Mouse (Mus musculus): Measurements from ENCODE around the gene Aph1a.
A peak's percentile ranks its signal among the peaks of the same experiment; 100 is the strongest.

Aph1a gene

DNA sequence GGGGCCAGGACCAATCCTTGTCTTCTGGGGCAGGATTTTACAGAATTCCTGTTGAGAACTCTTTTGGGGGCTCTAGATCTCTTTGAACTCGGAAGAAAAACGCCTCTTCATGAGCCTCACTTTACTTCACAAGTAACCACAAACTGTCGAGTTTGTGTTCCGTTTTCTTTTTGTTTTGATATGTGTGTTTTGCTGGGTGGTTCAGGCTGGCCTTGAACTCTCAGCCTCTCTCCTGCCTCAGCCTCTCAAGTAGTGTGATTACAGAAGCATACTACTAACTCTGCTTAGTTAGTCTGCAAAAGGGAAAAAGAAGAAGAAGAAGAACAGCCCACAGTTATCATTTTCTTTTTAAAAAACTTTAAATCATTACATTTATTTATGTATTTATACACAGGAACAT, 30.4 kb downstream of the Aph1a start:
- no peak for DNase-seq

DNA sequence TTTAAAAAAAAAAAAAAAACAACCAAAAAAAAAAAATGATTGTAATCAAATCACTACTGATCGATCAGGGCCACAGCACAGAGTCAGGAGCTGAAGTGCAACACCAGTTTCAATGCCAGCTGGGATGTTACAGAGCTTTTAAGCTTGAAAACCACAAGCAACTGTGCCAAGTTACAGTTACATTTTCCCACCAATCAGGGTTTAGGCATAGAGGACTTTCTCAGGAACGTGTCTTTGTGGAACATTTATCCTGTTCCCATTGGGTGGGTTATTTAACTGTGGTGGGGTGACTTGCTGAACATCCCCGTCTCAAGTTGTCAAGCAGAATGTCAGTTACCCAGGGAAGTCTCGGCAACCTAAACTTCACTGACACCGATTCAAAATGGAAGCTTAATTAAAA, 31.3 kb downstream of the Aph1a start:
- no peak for DNase-seq

DNA sequence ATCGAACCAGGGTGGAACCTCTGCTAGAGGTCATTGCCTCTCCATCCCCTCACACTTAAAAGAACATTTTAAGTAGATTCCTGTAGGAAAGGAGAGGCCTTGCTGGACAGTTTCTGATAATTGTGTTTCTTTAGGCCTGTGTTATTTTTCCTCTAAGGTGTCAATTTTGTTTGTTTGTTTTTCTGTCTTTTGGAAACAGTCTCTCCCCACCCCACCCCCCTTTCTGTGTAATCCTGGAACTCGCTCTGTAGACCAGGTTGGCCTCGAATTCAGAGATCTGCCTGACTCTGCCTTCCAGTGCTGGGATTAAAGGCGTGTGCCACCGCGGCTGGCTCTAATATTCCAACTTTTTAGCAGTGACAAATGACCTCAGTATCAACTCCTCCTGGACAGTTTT, 34.5 kb downstream of the Aph1a start:
- no peak for DNase-seq

DNA sequence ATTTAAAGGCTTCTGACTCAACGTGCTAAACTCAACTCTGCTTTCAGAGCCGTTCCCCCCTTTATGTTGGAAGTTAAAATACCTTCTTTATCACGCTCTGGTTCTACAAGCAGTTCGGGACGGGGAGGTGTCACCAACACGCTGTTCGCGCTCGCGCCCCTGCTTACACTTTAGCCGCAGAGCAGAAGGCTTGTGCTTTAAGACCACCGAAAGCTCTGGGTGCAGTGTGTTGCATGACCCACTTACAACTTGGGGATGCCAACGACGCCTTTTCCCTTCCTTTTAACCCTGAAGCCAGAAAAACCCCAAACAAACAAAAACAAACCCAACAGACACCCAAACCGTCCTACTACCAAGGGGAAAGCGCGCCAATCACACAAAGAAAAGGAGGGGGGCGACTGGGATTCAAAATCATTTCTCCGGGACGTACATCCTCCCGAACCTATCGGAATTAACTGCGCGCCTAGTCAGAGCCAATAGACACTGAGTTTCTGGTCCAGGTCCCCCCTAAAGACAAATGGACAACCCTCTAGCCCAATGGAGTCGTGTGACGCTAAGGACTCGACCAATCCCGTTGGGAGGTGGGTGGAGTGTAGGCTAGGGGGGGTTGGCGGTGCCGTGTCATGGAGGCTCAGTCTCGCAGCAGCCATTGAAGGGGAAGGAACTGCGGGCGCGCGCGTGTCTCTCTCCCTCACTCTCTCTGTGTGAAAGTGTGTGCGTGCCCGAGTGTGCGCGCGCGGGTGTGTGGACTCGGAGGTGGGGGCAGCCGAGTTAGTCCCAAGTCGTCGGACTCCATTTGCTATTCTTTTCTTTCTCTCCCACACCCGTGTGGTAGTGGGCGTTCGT, 35.1 kb downstream of the Aph1a start, which contains the start of gene Anp32e:
Gene Anp32e (plus strand): TSS at position 589 of the 846 bp plus-strand sequence.
- peak; percentile 97 for DNase-seq

DNA sequence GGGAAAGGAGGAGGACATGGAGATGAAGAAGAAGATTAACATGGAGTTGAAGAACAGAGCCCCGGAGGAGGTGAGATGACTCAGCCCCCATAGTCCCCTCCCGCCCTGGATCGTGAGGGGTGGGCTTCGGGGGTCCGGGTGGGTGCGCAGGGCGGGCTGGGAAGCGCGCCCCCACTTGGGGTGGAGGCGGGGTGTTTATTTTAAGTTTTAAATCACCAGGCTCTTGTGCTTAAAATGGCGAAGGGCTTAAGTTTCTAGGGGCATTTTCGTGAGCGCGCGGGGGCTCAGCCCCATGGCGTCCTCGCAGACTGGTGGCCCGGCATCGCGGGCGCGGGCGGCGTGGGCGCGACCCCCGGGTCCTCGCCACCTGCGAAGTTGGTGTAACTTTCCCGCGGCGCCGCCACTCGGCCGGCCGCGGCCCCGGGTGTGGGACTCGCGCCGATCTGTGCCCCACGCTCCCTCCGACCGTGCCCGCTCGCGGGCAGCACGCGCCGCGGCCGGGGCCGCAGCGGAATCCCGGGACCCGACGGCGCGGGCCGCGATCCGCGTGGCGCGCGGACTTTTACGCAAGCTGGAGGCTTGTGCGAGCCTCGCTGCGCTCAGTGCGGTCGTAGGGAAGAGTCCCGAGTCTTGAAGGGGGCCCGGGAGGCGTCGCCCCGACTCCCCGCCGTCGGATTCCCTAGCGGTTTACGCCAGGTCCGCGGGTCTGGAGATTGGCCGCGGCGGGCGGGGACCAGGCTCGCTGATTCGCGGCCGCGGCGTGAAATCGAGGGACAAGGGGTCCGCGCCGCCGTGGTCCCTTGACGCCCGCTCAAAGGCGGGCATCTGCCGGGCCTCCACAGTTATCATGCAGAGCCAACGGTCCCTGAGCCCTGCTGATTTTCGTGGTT, 36.1 kb downstream of the Aph1a start:
- DNase-seq: peak; percentile 46

DNA sequence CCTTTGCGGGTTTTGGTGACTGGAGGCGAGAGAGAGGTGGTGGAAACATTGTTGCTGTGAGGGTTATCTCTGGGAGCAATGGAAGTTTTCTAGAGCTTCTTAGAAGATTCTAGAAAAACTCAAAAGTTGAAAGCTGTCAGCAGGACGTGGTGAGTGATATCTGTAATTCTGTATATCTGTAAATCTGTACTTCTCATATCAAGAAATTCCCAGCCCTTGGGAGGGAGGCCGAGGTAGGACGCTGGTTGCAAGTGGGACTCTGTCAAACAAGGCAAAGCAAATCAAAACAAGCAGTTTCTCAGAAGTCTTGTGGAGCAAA, 36.7 kb downstream of the Aph1a start:
- DNase-seq: peak; percentile 7

- DNase-seq: no peak
Measured at GRCm38 (mm10) chr3:95931471-95931870, 37.7 kb downstream of the Aph1a start.

- DNase-seq: no peak
Measured at GRCm38 (mm10) chr3:95932157-95932556, 38.4 kb downstream of the Aph1a start.

DNA sequence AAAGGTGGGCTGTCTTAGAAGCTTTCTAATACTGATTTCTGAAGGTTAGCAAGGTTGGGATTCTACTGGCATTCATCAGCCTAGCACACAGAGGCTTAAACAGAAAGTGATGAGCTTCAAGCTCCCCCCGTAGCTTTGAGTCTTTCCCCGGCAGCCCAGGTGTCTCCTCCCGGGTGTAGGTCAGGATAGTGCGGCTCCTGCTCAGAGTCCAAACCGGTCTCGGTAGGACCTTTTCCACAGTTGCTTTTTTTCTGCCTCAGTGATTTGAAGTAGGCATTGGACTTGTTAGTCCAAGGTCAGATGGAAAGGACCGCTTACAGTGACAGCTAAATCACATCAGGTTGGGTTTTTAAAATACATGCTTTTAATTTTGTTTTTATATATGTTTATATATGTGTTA, 38.8 kb downstream of the Aph1a start:
- DNase-seq: no peak

DNA sequence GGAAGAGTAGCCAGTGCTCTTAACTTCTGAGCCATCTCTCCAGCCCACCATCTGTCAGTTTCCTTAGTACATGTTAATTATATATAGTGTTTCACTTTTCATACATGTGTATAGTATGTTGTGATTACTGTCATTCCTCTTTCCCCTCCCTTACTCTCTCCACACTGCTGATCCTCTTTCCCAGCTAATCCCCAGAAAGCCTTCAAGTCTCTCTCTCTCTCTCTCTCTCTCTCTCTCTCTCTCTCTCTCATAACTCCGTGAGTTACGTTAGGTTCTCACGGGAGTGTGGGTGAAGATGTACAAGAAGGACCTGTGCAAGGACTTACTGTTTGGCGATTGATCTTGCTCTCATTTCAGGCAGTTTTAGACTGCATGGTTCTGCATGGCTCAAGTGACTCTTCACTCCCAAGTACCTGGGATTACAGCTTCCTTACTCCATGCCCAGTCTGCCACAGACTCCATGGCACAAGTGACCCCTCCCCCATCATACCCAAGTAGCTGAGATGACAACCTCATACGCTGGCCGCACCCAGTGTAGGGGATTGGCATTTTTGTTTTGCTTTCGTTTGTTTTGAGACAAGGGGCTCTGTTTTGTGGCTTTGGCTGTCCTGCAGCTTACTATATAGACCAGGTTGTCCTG, 39.5 kb downstream of the Aph1a start:
- no peak for DNase-seq

- DNase-seq: no peak
Measured at GRCm38 (mm10) chr3:95934448-95934847, 40.7 kb downstream of the Aph1a start.

DNA sequence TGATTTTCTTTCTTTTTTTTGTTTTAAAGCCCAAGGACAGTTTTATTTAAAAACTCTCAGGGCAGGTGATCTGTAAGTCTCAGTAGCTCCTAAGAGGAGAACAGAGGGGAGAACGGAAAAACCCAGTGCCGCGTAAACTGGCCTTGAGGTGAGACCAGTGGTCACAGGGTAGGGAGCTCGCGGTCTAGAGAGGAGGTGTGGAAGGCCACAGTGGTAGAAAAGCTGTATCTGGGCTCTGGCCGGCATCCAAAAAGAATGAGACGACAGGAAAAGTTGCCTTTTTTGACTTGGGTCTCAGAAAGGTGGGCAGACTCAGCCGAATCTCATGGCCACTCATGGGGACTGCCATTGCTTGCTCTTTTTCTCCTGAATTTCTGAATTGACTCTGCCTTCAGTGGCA, 44.4 kb downstream of the Aph1a start:
- DNase-seq: no peak

DNA sequence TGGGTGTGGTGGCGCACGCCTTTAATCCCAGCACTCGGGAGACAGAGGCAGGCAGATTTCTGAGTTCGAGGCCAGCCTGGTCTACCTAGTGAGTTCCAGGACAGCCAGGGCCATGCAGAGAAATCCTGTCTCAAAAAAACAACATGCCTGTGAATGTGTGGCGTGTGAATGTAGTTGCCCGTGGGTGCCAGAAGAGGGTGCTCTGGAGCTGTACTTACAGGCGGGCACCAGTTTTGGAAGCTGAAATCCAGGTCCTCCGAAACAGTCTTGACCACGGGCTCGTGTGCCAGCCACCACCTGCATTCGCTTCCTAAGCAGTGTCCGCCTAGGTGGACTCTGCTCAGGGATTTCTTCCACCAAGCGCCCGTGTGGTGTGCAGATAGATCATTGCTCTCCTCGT, 45.1 kb downstream of the Aph1a start:
- peak; percentile 26 for DNase-seq

- no peak for DNase-seq
Measured at GRCm38 (mm10) chr3:95942749-95943148, 49.0 kb downstream of the Aph1a start.

DNA sequence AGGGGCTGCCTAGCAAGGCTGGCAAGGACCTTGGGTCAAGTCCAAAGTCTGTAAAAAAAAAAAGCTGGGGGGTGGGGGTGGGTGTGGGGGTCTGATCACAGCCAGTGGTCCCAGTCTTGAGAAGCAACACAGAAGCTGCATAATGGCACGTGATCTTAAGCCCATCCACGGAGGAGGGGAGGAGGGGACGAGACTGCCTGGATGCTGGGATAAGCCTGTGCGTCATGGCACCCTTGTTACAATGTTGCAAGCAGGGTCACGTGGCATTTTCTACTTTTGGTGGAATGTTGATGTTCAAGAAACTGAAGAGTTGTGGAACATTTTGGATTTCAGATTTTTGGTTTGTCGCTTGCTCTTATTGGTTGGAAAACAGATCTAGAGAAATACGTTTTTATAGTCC, 49.5 kb downstream of the Aph1a start:
- no peak for DNase-seq

GRCm38 (mm10) chr3:95944742-95945141, 51.0 kb downstream of the Aph1a start:
- no peak for DNase-seq

- DNase-seq: peak; percentile 40
Measured at GRCm38 (mm10) chr3:95945731-95946240, 52.0 kb downstream of the Aph1a start.
